Mouse (Mus musculus): ENCODE data around the gene Ifnar2. TPM values are rescaled to one million over a fixed set of nuclear protein-coding genes. Genes with fewer than 3 reads are reported as not detected.

Gene Ifnar2
- polyA plus RNA-seq, 1 experiment from 2014 or later = 41.7 TPM

GRCm38 (mm10) chr16:91395633-91396392, 23.2 kb downstream of the Ifnar2 start:
- 72% methylated on average over 8 of the region's 8 CpGs for WGBS
- H3K27me3 ChIP-seq (replicated peaks; ENCODE audit: control insufficient read depth, insufficient read depth, low read length) = no peaks in the 10 kb centered on the region
- ATAC-seq = no peak

GRCm38 (mm10) chr16:91396844-91397537, 24.4 kb downstream of the Ifnar2 start:
- Histone ChIP-seq H3K4me1 (ENCODE audit: control insufficient read depth, insufficient read depth, low read depth, low read length) (no peaks in the 10 kb centered on the region), H3K27me3 (replicated peaks; ENCODE audit: control insufficient read depth, insufficient read depth, low read length) (no peaks in the 10 kb centered on the region), H3K36me3 (ENCODE audit: control insufficient read depth, insufficient read depth, low read length) (peaks cover 17% of the 10 kb centered on the region), H3K4me3 (ENCODE audit: low read length) (no peak overlapping the region), H3K9me3 (ENCODE audit: control insufficient read depth, low read length) (no peaks in the 10 kb centered on the region), H3K4me2 (ENCODE audit: low read length) (no peak overlapping the region), H3K27ac (ENCODE audit: low read depth, low read length) (no peak overlapping the region), H3K9ac (ENCODE audit: low read depth, low read length) (no peak overlapping the region)
- no peak for ATAC-seq
- 78% methylated on average over 10 of the region's 10 CpGs for WGBS

More at GRCm38 (mm10) chr16:91395633-91396392, 23.2 kb downstream of the Ifnar2 start:
- Histone ChIP-seq H3K4me1 (ENCODE audit: control insufficient read depth, insufficient read depth, low read depth, low read length) (no peaks in the 10 kb centered on the region), H3K9ac (ENCODE audit: low read depth, low read length) (no peak overlapping the region), H3K4me3 (ENCODE audit: low read length) (no peak overlapping the region), H3K27ac (ENCODE audit: low read depth, low read length) (no peak overlapping the region), H3K36me3 (ENCODE audit: control insufficient read depth, insufficient read depth, low read length) (peaks cover 20% of the 10 kb centered on the region), H3K9me3 (ENCODE audit: control insufficient read depth, low read length) (no peaks in the 10 kb centered on the region), H3K4me2 (ENCODE audit: low read length) (no peak overlapping the region)

- H3K9me3 ChIP-seq (ENCODE audit: control insufficient read depth, low read length) = no peaks in the 10 kb centered on the region
- 89% methylated on average over 12 of the region's 12 CpGs for WGBS
Observed at GRCm38 (mm10) chr16:91398030-91398429, 25.4 kb downstream of the Ifnar2 start.

GRCm38 (mm10) chr16:91398944-91399343, 26.4 kb downstream of the Ifnar2 start:
- Histone ChIP-seq H3K4me1 (ENCODE audit: control insufficient read depth, insufficient read depth, low read depth, low read length) (no peaks in the 10 kb centered on the region), H3K9ac (ENCODE audit: low read depth, low read length) (no peak overlapping the region), H3K36me3 (ENCODE audit: control insufficient read depth, insufficient read depth, low read length) (peaks cover 13% of the 10 kb centered on the region), H3K9me3 (ENCODE audit: control insufficient read depth, low read length) (no peaks in the 10 kb centered on the region), H3K4me2 (ENCODE audit: low read length) (no peak overlapping the region), H3K27ac (ENCODE audit: low read depth, low read length) (no peak overlapping the region), H3K27me3 (replicated peaks; ENCODE audit: control insufficient read depth, insufficient read depth, low read length) (no peaks in the 10 kb centered on the region), H3K4me3 (ENCODE audit: low read length) (no peak overlapping the region)
- no peak for ATAC-seq
- 93% methylated on average over 7 of the region's 7 CpGs for WGBS

More at GRCm38 (mm10) chr16:91398030-91398429, 25.4 kb downstream of the Ifnar2 start:
- Histone ChIP-seq H3K4me2 (ENCODE audit: low read length) (no peak overlapping the region), H3K4me1 (ENCODE audit: control insufficient read depth, insufficient read depth, low read depth, low read length) (no peaks in the 10 kb centered on the region), H3K27ac (ENCODE audit: low read depth, low read length) (no peak overlapping the region), H3K4me3 (ENCODE audit: low read length) (no peak overlapping the region), H3K9ac (ENCODE audit: low read depth, low read length) (no peak overlapping the region), H3K36me3 (ENCODE audit: control insufficient read depth, insufficient read depth, low read length) (peaks cover 10% of the 10 kb centered on the region), H3K27me3 (replicated peaks; ENCODE audit: control insufficient read depth, insufficient read depth, low read length) (no peaks in the 10 kb centered on the region)
- no peak for ATAC-seq

- H3K4me2 ChIP-seq (ENCODE audit: low read length) = no peak overlapping the region
- ATAC-seq = no peak
- peaks cover 6% of the 10 kb centered on the region; the same call in 1 of the 2 replicates for H3K36me3 ChIP-seq (ENCODE audit: control insufficient read depth, insufficient read depth, low read length)
- no peak overlapping the region for H3K4me3 ChIP-seq (ENCODE audit: low read length)
- no peaks in the 10 kb centered on the region for H3K27me3 ChIP-seq (replicated peaks; ENCODE audit: control insufficient read depth, insufficient read depth, low read length)
- peaks cover 5% of the 10 kb centered on the region for H3K4me1 ChIP-seq (ENCODE audit: control insufficient read depth, insufficient read depth, low read depth, low read length)
- no peaks in the 10 kb centered on the region for H3K9me3 ChIP-seq (ENCODE audit: control insufficient read depth, low read length)
- no peak overlapping the region for H3K9ac ChIP-seq (ENCODE audit: low read depth, low read length)
- WGBS = 84% methylated on average over 6 of the region's 6 CpGs
- no peak overlapping the region for H3K27ac ChIP-seq (ENCODE audit: low read depth, low read length)
Observed at GRCm38 (mm10) chr16:91401569-91402165, 29.1 kb downstream of the Ifnar2 start.

GRCm38 (mm10) chr16:91403784-91404183, 31.2 kb downstream of the Ifnar2 start:
- WGBS = 78% methylated on average over 9 of the region's 9 CpGs
- H3K4me1 ChIP-seq (ENCODE audit: control insufficient read depth, insufficient read depth, low read depth, low read length) = peaks cover 8% of the 10 kb centered on the region

GRCm38 (mm10) chr16:91404187-91404586, 31.6 kb downstream of the Ifnar2 start:
- Histone ChIP-seq H3K27ac (ENCODE audit: low read depth, low read length) (no peak overlapping the region), H3K27me3 (replicated peaks; ENCODE audit: control insufficient read depth, insufficient read depth, low read length) (no peaks in the 10 kb centered on the region), H3K4me1 (ENCODE audit: control insufficient read depth, insufficient read depth, low read depth, low read length) (peaks cover 8% of the 10 kb centered on the region), H3K9me3 (ENCODE audit: control insufficient read depth, low read length) (no peaks in the 10 kb centered on the region), H3K4me3 (ENCODE audit: low read length) (no peak overlapping the region), H3K4me2 (ENCODE audit: low read length) (no peak overlapping the region), H3K9ac (ENCODE audit: low read depth, low read length) (no peak overlapping the region), H3K36me3 (ENCODE audit: control insufficient read depth, insufficient read depth, low read length) (peaks cover 6% of the 10 kb centered on the region; the same call in 1 of the 2 replicates)
- WGBS = 91% methylated on average over 8 of the region's 8 CpGs
- ATAC-seq = no peak

More at GRCm38 (mm10) chr16:91403784-91404183, 31.2 kb downstream of the Ifnar2 start:
- Histone ChIP-seq H3K9ac (ENCODE audit: low read depth, low read length) (no peak overlapping the region), H3K27ac (ENCODE audit: low read depth, low read length) (no peak overlapping the region), H3K27me3 (replicated peaks; ENCODE audit: control insufficient read depth, insufficient read depth, low read length) (no peaks in the 10 kb centered on the region), H3K9me3 (ENCODE audit: control insufficient read depth, low read length) (no peaks in the 10 kb centered on the region), H3K4me3 (ENCODE audit: low read length) (no peak overlapping the region), H3K4me2 (ENCODE audit: low read length) (no peak overlapping the region), H3K36me3 (ENCODE audit: control insufficient read depth, insufficient read depth, low read length) (peaks cover 6% of the 10 kb centered on the region; the same call in 1 of the 2 replicates)
- ATAC-seq = no peak

GRCm38 (mm10) chr16:91404828-91405577, 32.4 kb downstream of the Ifnar2 start:
- ATAC-seq = no peak
- Histone ChIP-seq H3K27ac (ENCODE audit: low read depth, low read length) (no peak overlapping the region), H3K4me1 (ENCODE audit: control insufficient read depth, insufficient read depth, low read depth, low read length) (peaks cover 8% of the 10 kb centered on the region), H3K9ac (ENCODE audit: low read depth, low read length) (no peak overlapping the region), H3K4me2 (ENCODE audit: low read length) (no peak overlapping the region), H3K36me3 (ENCODE audit: control insufficient read depth, insufficient read depth, low read length) (peaks cover 6% of the 10 kb centered on the region; the same call in 1 of the 2 replicates), H3K9me3 (ENCODE audit: control insufficient read depth, low read length) (no peaks in the 10 kb centered on the region), H3K4me3 (ENCODE audit: low read length) (no peak overlapping the region), H3K27me3 (replicated peaks; ENCODE audit: control insufficient read depth, insufficient read depth, low read length) (no peaks in the 10 kb centered on the region)
- WGBS = 72% methylated on average over 10 of the region's 10 CpGs
